Mouse (Mus musculus) gastrocnemius, postnatal 14 days (tissue): ENCODE measurements around the gene Gm26620. TPM values are rescaled to one million over a fixed set of nuclear protein-coding genes. Genes with fewer than 3 reads are reported as not detected.

Experiments used
- DNase-seq: peaks from one replicate; pipeline ENCODE4 v3.0.0; 2021; ENCODE audit warnings: mixed read lengths
- intact Hi-C: fragments of 180-260 bp; cut with DNase I; formaldehyde crosslinking; loops from one replicate; pipeline ENCODE4 v1.15.1; 2025; ENCODE audit warnings: low total_unique reads
- total RNA-seq, 2 experiments: library from RNA; stranded (reverse); gene quantifications; 2 replicates each; pipeline ENCODE4 v1.2.3; 2021

Gene Gm26620
- total RNA-seq, 2 experiments from 2014 or later, result 0.35 TPM; not detected in 1

GRCm38 (mm10) chr1:170907111-170907455 lies 22.2 kb downstream of the Gm26620 start:
- intact Hi-C loops, result no loop called here
- DNase-seq, result no peak

GRCm38 (mm10) chr1:170907456-170908191 lies 22.8 kb downstream of the Gm26620 start:
- peak; percentile 21 for DNase-seq
- intact Hi-C loops, result no loop called here

GRCm38 (mm10) chr1:170908341-170908740 lies 23.5 kb downstream of the Gm26620 start:
- intact Hi-C loops, result no loop called here
- DNase-seq, result no peak

- DNase-seq, result no peak
- intact Hi-C loops, result no loop called here
These were observed 27.2 kb downstream of the Gm26620 start for GRCm38 (mm10) chr1:170911907-170912660.

GRCm38 (mm10) chr1:170912891-170913615 lies 28.2 kb downstream of the Gm26620 start, which contains the start of gene Fcrlb:
Fcrlb (minus strand) TSS chr1:170912941.
- intact Hi-C loops, result no loop called here
- DNase-seq, result no peak

- intact Hi-C loops, result no loop called here
- DNase-seq, result no peak
These were observed 30.8 kb downstream of the Gm26620 start for GRCm38 (mm10) chr1:170915657-170916056.

GRCm38 (mm10) chr1:170919308-170919707 lies 34.4 kb downstream of the Gm26620 start:
- intact Hi-C loops, result no loop called here
- no peak for DNase-seq

- intact Hi-C loops, result no loop called here
- DNase-seq, result no peak
These were observed 39.6 kb downstream of the Gm26620 start for GRCm38 (mm10) chr1:170924485-170924884.

GRCm38 (mm10) chr1:170926941-170927340 lies 42.1 kb downstream of the Gm26620 start:
- intact Hi-C loops, result no loop called here

GRCm38 (mm10) chr1:170927378-170927777 lies 42.5 kb downstream of the Gm26620 start, which contains the start of gene Fcrla:
Fcrla (minus strand) TSS chr1:170927583.
- no peak for DNase-seq
- intact Hi-C loops, result no loop called here

More at GRCm38 (mm10) chr1:170926941-170927340, 42.1 kb downstream of the Gm26620 start:
- no peak for DNase-seq

GRCm38 (mm10) chr1:170928467-170928866 lies 43.6 kb downstream of the Gm26620 start:
- intact Hi-C loops, result no loop called here
- DNase-seq, result no peak

GRCm38 (mm10) chr1:170929245-170929644 lies 44.4 kb downstream of the Gm26620 start:
- intact Hi-C loops, result no loop called here
- DNase-seq, result no peak

- intact Hi-C loops, result no loop called here
These were observed 47.2 kb downstream of the Gm26620 start for GRCm38 (mm10) chr1:170932043-170932442.

GRCm38 (mm10) chr1:170933386-170933920 lies 48.6 kb downstream of the Gm26620 start:
- intact Hi-C loops, result no loop called here
- no peak for DNase-seq

More at GRCm38 (mm10) chr1:170932043-170932442, 47.2 kb downstream of the Gm26620 start:
- DNase-seq, result no peak

GRCm38 (mm10) chr1:170933940-170934339 lies 49.1 kb downstream of the Gm26620 start:
- intact Hi-C loops, result no loop called here
- no peak for DNase-seq

- intact Hi-C loops, result no loop called here
- no peak for DNase-seq
These were observed 49.5 kb downstream of the Gm26620 start for GRCm38 (mm10) chr1:170934383-170934782.
